Mouse (Mus musculus): Measurements from ENCODE around the gene Tsc22d4. TPM values are rescaled to one million over a fixed set of nuclear protein-coding genes. Genes with fewer than 3 reads are reported as not detected.

Gene Tsc22d4
- polyA plus RNA-seq (2014; fragmentation: Nextera tagmentation; extraction: Ambion mirVana) = 81.1 and 83.5 TPM in 2 replicates

- H3K27me3 ChIP-seq (ENCODE audit: control insufficient read depth, insufficient read depth, low read length) = no peaks in the 10 kb centered on the region
- peak; percentile 85 for ATAC-seq (replicated peaks; ENCODE audit: low FRiP score)
- peak within 1 kb of the TSS; percentile 98 for H3K4me2 ChIP-seq (ENCODE audit: low read depth, low read length, severe bottlenecking)
- H3K27ac ChIP-seq (ENCODE audit: low read depth, low read length) = peak within 1 kb of the TSS; percentile 90
- H3K4me1 ChIP-seq (replicated peaks; ENCODE audit: control insufficient read depth, insufficient read depth, low read length) = peaks cover 18% of the 10 kb centered on the region
- peak; percentile 95 for DNase-seq (ENCODE audit: low spot score)
- peak within 1 kb of the TSS; percentile 84 for H3K9ac ChIP-seq (ENCODE audit: low read length)
- H3K4me3 ChIP-seq (ENCODE audit: low read depth, low read length) = peak within 1 kb of the TSS; percentile 69
- WGBS = 6% methylated on average over 28 of the region's 28 CpGs
- no peaks in the 10 kb centered on the region for H3K9me3 ChIP-seq (ENCODE audit: control insufficient read depth, low read length)
- no peaks in the 10 kb centered on the region for H3K36me3 ChIP-seq (ENCODE audit: control insufficient read depth, insufficient read depth, low read length)
Measured at GRCm38 (mm10) chr5:137745214-137746171, at the start of gene Tsc22d4. TSS of gene Tsc22d4 (plus strand) at chr5:137745730.

- H3K36me3 ChIP-seq (ENCODE audit: control insufficient read depth, insufficient read depth, low read length) = no peaks in the 10 kb centered on the region
- no peak overlapping the region for H3K4me2 ChIP-seq (ENCODE audit: low read depth, low read length, severe bottlenecking)
- no peaks in the 10 kb centered on the region for H3K4me1 ChIP-seq (replicated peaks; ENCODE audit: control insufficient read depth, insufficient read depth, low read length)
- no peaks in the 10 kb centered on the region for H3K9me3 ChIP-seq (ENCODE audit: control insufficient read depth, low read length)
- ATAC-seq (replicated peaks; ENCODE audit: low FRiP score) (no peak), DNase-seq (ENCODE audit: low spot score) (no peak)
- H3K27me3 ChIP-seq (ENCODE audit: control insufficient read depth, insufficient read depth, low read length) = no peaks in the 10 kb centered on the region
- 86% methylated on average over 4 of the region's 4 CpGs for WGBS
- H3K27ac ChIP-seq (ENCODE audit: low read depth, low read length) = no peak overlapping the region
- no peak overlapping the region for H3K9ac ChIP-seq (ENCODE audit: low read length)
- H3K4me3 ChIP-seq (ENCODE audit: low read depth, low read length) = no peak overlapping the region
Measured at GRCm38 (mm10) chr5:137695930-137696329, 49.6 kb upstream of the Tsc22d4 start.

- no peaks in the 10 kb centered on the region for H3K27me3 ChIP-seq (ENCODE audit: control insufficient read depth, insufficient read depth, low read length)
- ATAC-seq (replicated peaks; ENCODE audit: low FRiP score) = no peak
- H3K9me3 ChIP-seq (ENCODE audit: control insufficient read depth, low read length) = no peaks in the 10 kb centered on the region
- no peaks in the 10 kb centered on the region for H3K4me1 ChIP-seq (replicated peaks; ENCODE audit: control insufficient read depth, insufficient read depth, low read length)
- DNase-seq (ENCODE audit: low spot score) = no peak
- no peak overlapping the region for H3K4me2 ChIP-seq (ENCODE audit: low read depth, low read length, severe bottlenecking)
- 83% methylated on average over 3 of the region's 3 CpGs for WGBS
- H3K36me3 ChIP-seq (ENCODE audit: control insufficient read depth, insufficient read depth, low read length) = no peaks in the 10 kb centered on the region
- H3K4me3 ChIP-seq (ENCODE audit: low read depth, low read length) = no peak overlapping the region
- no peak overlapping the region for H3K9ac ChIP-seq (ENCODE audit: low read length)
- H3K27ac ChIP-seq (ENCODE audit: low read depth, low read length) = no peak overlapping the region
Measured at GRCm38 (mm10) chr5:137699080-137699479, 46.5 kb upstream of the Tsc22d4 start.

- Histone ChIP-seq H3K27ac (ENCODE audit: low read depth, low read length) (no peak overlapping the region), H3K27me3 (ENCODE audit: control insufficient read depth, insufficient read depth, low read length) (no peaks in the 10 kb centered on the region), H3K4me2 (ENCODE audit: low read depth, low read length, severe bottlenecking) (no peak overlapping the region), H3K36me3 (ENCODE audit: control insufficient read depth, insufficient read depth, low read length) (no peaks in the 10 kb centered on the region), H3K4me3 (ENCODE audit: low read depth, low read length) (no peak overlapping the region), H3K9me3 (ENCODE audit: control insufficient read depth, low read length) (no peaks in the 10 kb centered on the region), H3K4me1 (replicated peaks; ENCODE audit: control insufficient read depth, insufficient read depth, low read length) (no peaks in the 10 kb centered on the region), H3K9ac (ENCODE audit: low read length) (no peak overlapping the region)
- 78% methylated on average over 2 of the region's 2 CpGs for WGBS
- DNase-seq (ENCODE audit: low spot score) = no peak
- no peak for ATAC-seq (replicated peaks; ENCODE audit: low FRiP score)
Measured at GRCm38 (mm10) chr5:137699850-137700249, 45.7 kb upstream of the Tsc22d4 start.

- no peak for DNase-seq (ENCODE audit: low spot score)
- H3K27me3 ChIP-seq (ENCODE audit: control insufficient read depth, insufficient read depth, low read length) = no peaks in the 10 kb centered on the region
- no peak overlapping the region for H3K4me2 ChIP-seq (ENCODE audit: low read depth, low read length, severe bottlenecking)
- no peak overlapping the region for H3K4me3 ChIP-seq (ENCODE audit: low read depth, low read length)
- H3K27ac ChIP-seq (ENCODE audit: low read depth, low read length) = no peak overlapping the region
- H3K4me1 ChIP-seq (replicated peaks; ENCODE audit: control insufficient read depth, insufficient read depth, low read length) = 0 out of 2 replicates have a peak, but pooled peaks cover 2% of the 10 kb centered on the region
- no peaks in the 10 kb centered on the region for H3K36me3 ChIP-seq (ENCODE audit: control insufficient read depth, insufficient read depth, low read length)
- H3K9ac ChIP-seq (ENCODE audit: low read length) = no peak overlapping the region
- 54% methylated on average over 6 of the region's 6 CpGs for WGBS
- no peak for ATAC-seq (replicated peaks; ENCODE audit: low FRiP score)
- H3K9me3 ChIP-seq (ENCODE audit: control insufficient read depth, low read length) = no peaks in the 10 kb centered on the region
Measured at GRCm38 (mm10) chr5:137705242-137705641, 40.3 kb upstream of the Tsc22d4 start.

GRCm38 (mm10) chr5:137706913-137707633, 38.5 kb upstream of the Tsc22d4 start:
- no peak for DNase-seq (ENCODE audit: low spot score)

GRCm38 (mm10) chr5:137713454-137713853, 32.1 kb upstream of the Tsc22d4 start:
- H3K4me3 ChIP-seq (ENCODE audit: low read depth, low read length) = no peak overlapping the region
- no peaks in the 10 kb centered on the region for H3K4me1 ChIP-seq (replicated peaks; ENCODE audit: control insufficient read depth, insufficient read depth, low read length)
- H3K9ac ChIP-seq (ENCODE audit: low read length) = no peak overlapping the region
- no peak overlapping the region for H3K27ac ChIP-seq (ENCODE audit: low read depth, low read length)
- no peaks in the 10 kb centered on the region for H3K9me3 ChIP-seq (ENCODE audit: control insufficient read depth, low read length)
- no peak for ATAC-seq (replicated peaks; ENCODE audit: low FRiP score)
- no peaks in the 10 kb centered on the region for H3K27me3 ChIP-seq (ENCODE audit: control insufficient read depth, insufficient read depth, low read length)
- no peaks in the 10 kb centered on the region for H3K36me3 ChIP-seq (ENCODE audit: control insufficient read depth, insufficient read depth, low read length)
- no peak overlapping the region for H3K4me2 ChIP-seq (ENCODE audit: low read depth, low read length, severe bottlenecking)
- no peak for DNase-seq (ENCODE audit: low spot score)
- WGBS = 87% methylated on average over 5 of the region's 5 CpGs

More at GRCm38 (mm10) chr5:137706913-137707633, 38.5 kb upstream of the Tsc22d4 start:
- Histone ChIP-seq H3K4me2 (ENCODE audit: low read depth, low read length, severe bottlenecking) (no peak overlapping the region), H3K4me1 (replicated peaks; ENCODE audit: control insufficient read depth, insufficient read depth, low read length) (0 out of 2 replicates have a peak, but pooled peaks cover 2% of the 10 kb centered on the region), H3K36me3 (ENCODE audit: control insufficient read depth, insufficient read depth, low read length) (no peaks in the 10 kb centered on the region), H3K27ac (ENCODE audit: low read depth, low read length) (no peak overlapping the region), H3K9me3 (ENCODE audit: control insufficient read depth, low read length) (no peaks in the 10 kb centered on the region), H3K27me3 (ENCODE audit: control insufficient read depth, insufficient read depth, low read length) (no peaks in the 10 kb centered on the region), H3K4me3 (ENCODE audit: low read depth, low read length) (no peak overlapping the region), H3K9ac (ENCODE audit: low read length) (no peak overlapping the region)
- ATAC-seq (replicated peaks; ENCODE audit: low FRiP score) = no peak
- 73% methylated on average over 12 of the region's 12 CpGs for WGBS

GRCm38 (mm10) chr5:137715685-137716084, 29.8 kb upstream of the Tsc22d4 start:
- H3K9ac ChIP-seq (ENCODE audit: low read length) = no peak overlapping the region
- H3K27me3 ChIP-seq (ENCODE audit: control insufficient read depth, insufficient read depth, low read length) = no peaks in the 10 kb centered on the region
- H3K4me2 ChIP-seq (ENCODE audit: low read depth, low read length, severe bottlenecking) = no peak overlapping the region
- no peak for ATAC-seq (replicated peaks; ENCODE audit: low FRiP score)
- H3K27ac ChIP-seq (ENCODE audit: low read depth, low read length) = no peak overlapping the region
- H3K36me3 ChIP-seq (ENCODE audit: control insufficient read depth, insufficient read depth, low read length) = no peaks in the 10 kb centered on the region
- H3K4me3 ChIP-seq (ENCODE audit: low read depth, low read length) = no peak overlapping the region
- no peaks in the 10 kb centered on the region for H3K4me1 ChIP-seq (replicated peaks; ENCODE audit: control insufficient read depth, insufficient read depth, low read length)
- no peak for DNase-seq (ENCODE audit: low spot score)
- 89% methylated on average over 8 of the region's 8 CpGs for WGBS
- H3K9me3 ChIP-seq (ENCODE audit: control insufficient read depth, low read length) = no peaks in the 10 kb centered on the region
